ENCODE assay signal across 17 mouse cellular contexts in genomic region chr7:81656635-81657034, GRCm38 (mm10). TPM values are rescaled to one million over a fixed set of nuclear protein-coding genes. Genes with fewer than 3 reads are reported as not detected.
DNase-seq lines count a peak whose midpoint lies in the region; ATAC-seq and TF ChIP-seq lines count a peak whose summit lies in the region.
"Had no signal": no experiment of that assay in that cellular context is flagged by ENCODE, and none has a peak within 500 bp of the region (broad histone marks: within the 10 kb centered on the region; RNA-seq: fewer than 3 reads in every experiment).

No protein-coding gene starts in this region.

- WGBS in forebrain, embryonic 14.5 days = 41% methylated on average over 8 of the region's 8 CpGs
- WGBS in hindbrain, embryonic 14.5 days = 20% methylated on average over 8 of the region's 8 CpGs
- 14% methylated on average over 8 of the region's 8 CpGs for WGBS in neural tube, embryonic 13.5 days

- no peak for TF ChIP-seq CTCF in layer of hippocampus, adult 2 months (conservative IDR thresholded peaks at IDR 0.05)

- DNase-seq in layer of hippocampus, adult 2 months (ENCODE audit: low spot score in 2 of 2) = no peak
- DNase-seq in layer of hippocampus, adult 9-11 months = no peak
- peak; percentile 40 for DNase-seq in forebrain, embryonic 14.5 days (ENCODE audit: low spot score)
- DNase-seq in hindbrain, embryonic 14.5 days (ENCODE audit: low spot score) = peak; percentile 45
- no peak for DNase-seq in liver
- DNase-seq: cerebellum, adult 8-10 months; heart, adult 2 months; heart, postnatal 10 days; kidney, postnatal 10 days; lung, adult 18-20 months; right cerebral cortex, postnatal 4 days had no signal

- H3K4me2 ChIP-seq in forebrain, embryonic 14.5 days (ENCODE audit: low read length) = no peak overlapping the region
- H3K4me2 ChIP-seq in hindbrain, embryonic 14.5 days (replicated peaks) = no peak overlapping the region
- no peak overlapping the region for H3K4me2 ChIP-seq in neural tube, embryonic 13.5 days
- H3K4me2 ChIP-seq: embryonic facial prominence, embryonic 13.5 days; limb, embryonic 13.5 days had no signal

- peaks cover 44% of the 10 kb centered on the region for H3K4me1 ChIP-seq in forebrain, embryonic 14.5 days (ENCODE audit: control insufficient read depth, insufficient read depth, low read length)
- H3K4me1 ChIP-seq in hindbrain, embryonic 14.5 days (replicated peaks; ENCODE audit: control insufficient read depth, insufficient read depth, low read length) = peaks cover 44% of the 10 kb centered on the region
- H3K4me1 ChIP-seq in neural tube, embryonic 13.5 days (replicated peaks) = peaks cover 58% of the 10 kb centered on the region

- no peak overlapping the region for H3K4me3 ChIP-seq in layer of hippocampus, adult 2 months
- H3K4me3 ChIP-seq in forebrain, embryonic 14.5 days (ENCODE audit: low read depth, low read length) = no peak overlapping the region
- H3K4me3 ChIP-seq in hindbrain, embryonic 14.5 days (replicated peaks; ENCODE audit: low read length) = no peak overlapping the region
- no peak overlapping the region for H3K4me3 ChIP-seq in neural tube, embryonic 13.5 days
- H3K4me3 ChIP-seq: embryonic facial prominence, embryonic 13.5 days; heart, adult 2 months; limb, embryonic 13.5 days had no signal

- no peak overlapping the region for H3K9ac ChIP-seq in forebrain, embryonic 14.5 days (ENCODE audit: low read length)
- H3K9ac ChIP-seq in hindbrain, embryonic 14.5 days = no peak overlapping the region
- no peak overlapping the region for H3K9ac ChIP-seq in neural tube, embryonic 13.5 days
- H3K9ac ChIP-seq: embryonic facial prominence, embryonic 13.5 days; limb, embryonic 13.5 days had no signal

- H3K27me3 ChIP-seq in forebrain, embryonic 14.5 days (replicated peaks; ENCODE audit: control insufficient read depth, insufficient read depth, low read length) = no peaks in the 10 kb centered on the region
- H3K27me3 ChIP-seq in hindbrain, embryonic 14.5 days (ENCODE audit: control insufficient read depth, insufficient read depth, low read length) = no peaks in the 10 kb centered on the region
- no peaks in the 10 kb centered on the region for H3K27me3 ChIP-seq in neural tube, embryonic 13.5 days

- H3K27ac ChIP-seq in layer of hippocampus, adult 2 months = peak overlapping the region; percentile 64; the same call in 1 of the 2 replicates
- H3K27ac ChIP-seq in forebrain, embryonic 14.5 days (ENCODE audit: low read depth, low read length) = peak overlapping the region; percentile 73
- peak overlapping the region; percentile 55; the same call in 1 of the 2 replicates for H3K27ac ChIP-seq in hindbrain, embryonic 14.5 days
- H3K27ac ChIP-seq in neural tube, embryonic 13.5 days (replicated peaks) = peak overlapping the region; percentile 79
- H3K27ac ChIP-seq: embryonic facial prominence, embryonic 13.5 days; heart, adult 2 months; limb, embryonic 13.5 days had no signal

- no peaks in the 10 kb centered on the region for H3K36me3 ChIP-seq in forebrain, embryonic 14.5 days (ENCODE audit: control insufficient read depth, insufficient read depth, low read length)
- no peaks in the 10 kb centered on the region for H3K36me3 ChIP-seq in hindbrain, embryonic 14.5 days (replicated peaks; ENCODE audit: control insufficient read depth, insufficient read depth)
- no peaks in the 10 kb centered on the region for H3K36me3 ChIP-seq in neural tube, embryonic 13.5 days
- H3K36me3 ChIP-seq: embryonic facial prominence, embryonic 13.5 days; limb, embryonic 13.5 days had no signal

- no peaks in the 10 kb centered on the region for H3K9me3 ChIP-seq in forebrain, embryonic 14.5 days (replicated peaks; ENCODE audit: control insufficient read depth, low read length)
- no peaks in the 10 kb centered on the region for H3K9me3 ChIP-seq in hindbrain, embryonic 14.5 days (ENCODE audit: control insufficient read depth, low read length)
- no peaks in the 10 kb centered on the region for H3K9me3 ChIP-seq in neural tube, embryonic 13.5 days
- H3K9me3 ChIP-seq: embryonic facial prominence, embryonic 13.5 days had no signal

- ATAC-seq in forebrain, embryonic 14.5 days = 0 out of 2 replicates have a peak, but pooled peaks have one; percentile 18
- ATAC-seq in hindbrain, embryonic 14.5 days (ENCODE audit: low FRiP score) = peak; percentile 44
- ATAC-seq in neural tube, embryonic 13.5 days (ENCODE audit: low read depth) = peak; percentile 36; the same call in 1 of the 2 replicates
- no peak for ATAC-seq in megakaryocyte-erythroid progenitor cell, adult 5-6 weeks (replicated peaks; ENCODE audit: low FRiP score, low TSS enrichment, poor library complexity, severe bottlenecking)
- ATAC-seq: activated CD4-positive, CD25-positive, alpha-beta regulatory T cell, adult 4 months; CD4-positive, CD25-positive, alpha-beta regulatory T cell, adult 4 months had no signal

RNA-seq across cellular contexts. Expression of gene Homer2, which starts 50.7 kb away (rescaled TPM):
- 10 to 100 TPM; 90.4 to 92.1 TPM for total RNA-seq in layer of hippocampus, adult 2 months (2021)
- polyA plus RNA-seq in forebrain, embryonic 14.5 days (2014; fragmentation: Nextera tagmentation; extraction: Ambion mirVana) = 15.9 and 16.6 TPM in 2 replicates
- polyA plus RNA-seq in hindbrain, embryonic 14.5 days (2014; fragmentation: Nextera tagmentation; extraction: Ambion mirVana) = 25.7 and 27.8 TPM in 2 replicates
- 30.5 and 31.9 TPM in 2 replicates for polyA plus RNA-seq in neural tube, embryonic 13.5 days (2015; fragmentation: Nextera tagmentation; extraction: Ambion mirVana)
- total RNA-seq in megakaryocyte-erythroid progenitor cell, adult 5-6 weeks (2014; fragmentation: Nextera tagmentation) = 0.33 and 3.3 TPM in 2 replicates
- total RNA-seq in megakaryocyte-erythroid progenitor cell, adult 5-6 weeks (2017) = 1.4 and 3.4 TPM in 2 replicates

Comparison
In these comparisons a context has a peak if more than half of its experiments do, and no peak if none do; other contexts are left out.
1. DNase-seq: peak in forebrain, embryonic 14.5 days (single experiment) and hindbrain, embryonic 14.5 days (single experiment); none in layer of hippocampus, adult 2 months (0 of 2), layer of hippocampus, adult 9-11 months (single experiment) and liver (single experiment).
2. Peak in every context shown above with its lines, with median percentiles within 50 percentile points of each other: H3K27ac ChIP-seq.